Mouse (Mus musculus) limb, embryonic 10.5 days (tissue): ENCODE results near the gene Igfbpl1. TPM values are rescaled to one million over a fixed set of nuclear protein-coding genes. Genes with fewer than 3 reads are reported as not detected.

ENCODE experiments used
- DNase-seq: peaks from one replicate; pipeline ENCODE4 v3.0.0-alpha.2; 2017; ENCODE audit warnings: low spot score
- H3K27ac ChIP-seq: fragments of 300-500 bp; sonication (generic); 2 replicates; pipeline ENCODE4 v1.5.1; 2016; ENCODE audit warnings: mild to moderate bottlenecking
- H3K27me3 ChIP-seq: fragments of 300-500 bp; sonication (generic); 2 replicates; pipeline ENCODE4 v1.6.1; 2016; ENCODE audit warnings: low read depth, mild to moderate bottlenecking; ENCODE audit not compliant: poor library complexity, severe bottlenecking
- H3K36me3 ChIP-seq: fragments of 300-500 bp; sonication (generic); 2 replicates; pipeline ENCODE4 v1.6.1; 2016; ENCODE audit warnings: mild to moderate bottlenecking, moderate library complexity
- H3K4me1 ChIP-seq: fragments of 300-500 bp; sonication (generic); 2 replicates; pipeline ENCODE4 v1.6.1; 2016
- H3K4me3 ChIP-seq: fragments of 300-500 bp; sonication (generic); 2 replicates; pipeline ENCODE4 v1.5.1; 2016; ENCODE audit warnings: mild to moderate bottlenecking, moderate library complexity
- H3K9me3 ChIP-seq: fragments of 300-500 bp; sonication (generic); replicated peaks from 2 replicates; pipeline ENCODE4 v1.6.1; 2016; ENCODE audit warnings: mild to moderate bottlenecking
- WGBS: fragments of 180-500 bp; shearing (Covaris S2); methylation state at CpG from one replicate; pipeline ENCODE4 v1.1.7; 2016; 5-methylcytosine and 5-hydroxymethylcytosine counted together
- polyA plus RNA-seq: library from polyadenylated mRNA; unstranded; fragments of >200 nt; fragmentation: Nextera tagmentation; extraction: Ambion mirVana; gene quantifications from 2 replicates; pipeline ENCODE4 v1.2.1, GENCODE M21; 2016

The Igfbpl1 gene
- polyA plus RNA-seq = 0.28 and 0.48 TPM in 2 replicates

- no peaks in the 10 kb centered on the region for H3K36me3 ChIP-seq
- H3K27me3 ChIP-seq = peaks cover 93% of the 10 kb centered on the region
- H3K9me3 ChIP-seq = no peaks in the 10 kb centered on the region
- WGBS = 2% methylated on average over 91 of the region's 91 CpGs
- H3K27ac ChIP-seq = peak within 1 kb of the TSS; percentile 5; the same call in 1 of the 2 replicates
- peak; percentile 63 for DNase-seq
- peak within 1 kb of the TSS; percentile 49 for H3K4me3 ChIP-seq
- H3K4me1 ChIP-seq = peaks cover 51% of the 10 kb centered on the region
These were observed at the start of gene Igfbpl1 for GRCm38 (mm10) chr4:45826275-45827040. Gene Igfbpl1 (minus strand): TSS chr4:45826923.

- H3K4me1 ChIP-seq = peaks cover 32% of the 10 kb centered on the region
- H3K27me3 ChIP-seq = no peaks in the 10 kb centered on the region
- no peaks in the 10 kb centered on the region; the same call in 1 of the 2 replicates for H3K9me3 ChIP-seq
- DNase-seq = no peak
- 0 out of 2 replicates have a peak, but pooled peaks cover 5% of the 10 kb centered on the region for H3K36me3 ChIP-seq
- no peak overlapping the region for H3K27ac ChIP-seq
- WGBS = 92% methylated on average over 2 of the region's 2 CpGs
- H3K4me3 ChIP-seq = no peak overlapping the region
These were observed 45.4 kb upstream of the Igfbpl1 start for GRCm38 (mm10) chr4:45872147-45872546.

GRCm38 (mm10) chr4:45869021-45869815, 42.5 kb upstream of the Igfbpl1 start:
- H3K27me3 ChIP-seq = no peaks in the 10 kb centered on the region
- no peaks in the 10 kb centered on the region for H3K36me3 ChIP-seq
- H3K27ac ChIP-seq = peak overlapping the region; percentile 68
- peak; percentile 53 for DNase-seq
- H3K4me1 ChIP-seq = peaks cover 34% of the 10 kb centered on the region
- H3K4me3 ChIP-seq = peak overlapping the region; percentile 14
- 21% methylated on average over 24 of the region's 24 CpGs for WGBS
- H3K9me3 ChIP-seq = no peaks in the 10 kb centered on the region

GRCm38 (mm10) chr4:45867416-45867815, 40.7 kb upstream of the Igfbpl1 start:
- H3K27me3 ChIP-seq = no peaks in the 10 kb centered on the region
- no peaks in the 10 kb centered on the region for H3K36me3 ChIP-seq
- DNase-seq = no peak
- H3K4me1 ChIP-seq = peaks cover 44% of the 10 kb centered on the region
- WGBS = 82% methylated on average over 8 of the region's 8 CpGs
- no peak overlapping the region for H3K27ac ChIP-seq
- H3K4me3 ChIP-seq = no peak overlapping the region
- H3K9me3 ChIP-seq = no peaks in the 10 kb centered on the region

GRCm38 (mm10) chr4:45861160-45861559, 34.4 kb upstream of the Igfbpl1 start:
- DNase-seq = no peak
- H3K9me3 ChIP-seq = no peaks in the 10 kb centered on the region
- H3K36me3 ChIP-seq = no peaks in the 10 kb centered on the region
- 58% methylated on average over 5 of the region's 5 CpGs for WGBS
- H3K4me1 ChIP-seq = peaks cover 28% of the 10 kb centered on the region
- peaks cover 10% of the 10 kb centered on the region; the same call in 1 of the 2 replicates for H3K27me3 ChIP-seq
- H3K4me3 ChIP-seq = no peak overlapping the region
- H3K27ac ChIP-seq = no peak overlapping the region

- H3K36me3 ChIP-seq = no peaks in the 10 kb centered on the region
- WGBS = 52% methylated on average over 19 of the region's 19 CpGs
- no peaks in the 10 kb centered on the region for H3K9me3 ChIP-seq
- DNase-seq = peak; percentile 81
- H3K27ac ChIP-seq = no peak overlapping the region
- peaks cover 19% of the 10 kb centered on the region for H3K4me1 ChIP-seq
- no peak overlapping the region for H3K4me3 ChIP-seq
- peaks cover 32% of the 10 kb centered on the region for H3K27me3 ChIP-seq
These were observed 29.2 kb upstream of the Igfbpl1 start for GRCm38 (mm10) chr4:45855803-45856424.

- no peaks in the 10 kb centered on the region for H3K9me3 ChIP-seq
- peaks cover 39% of the 10 kb centered on the region for H3K4me1 ChIP-seq
- H3K27me3 ChIP-seq = peaks cover 42% of the 10 kb centered on the region
- no peak for DNase-seq
- no peak overlapping the region for H3K4me3 ChIP-seq
- 81% methylated on average over 15 of the region's 15 CpGs for WGBS
- H3K27ac ChIP-seq = no peak overlapping the region
- no peaks in the 10 kb centered on the region for H3K36me3 ChIP-seq
These were observed 26.9 kb upstream of the Igfbpl1 start for GRCm38 (mm10) chr4:45853496-45854246.

- H3K36me3 ChIP-seq = no peaks in the 10 kb centered on the region
- no peak for DNase-seq
- peaks cover 53% of the 10 kb centered on the region for H3K27me3 ChIP-seq
- peaks cover 46% of the 10 kb centered on the region for H3K4me1 ChIP-seq
- no peaks in the 10 kb centered on the region for H3K9me3 ChIP-seq
- no peak overlapping the region for H3K27ac ChIP-seq
- H3K4me3 ChIP-seq = no peak overlapping the region
- 21% methylated on average over 3 of the region's 3 CpGs for WGBS
These were observed 24.9 kb upstream of the Igfbpl1 start for GRCm38 (mm10) chr4:45851640-45852051.

GRCm38 (mm10) chr4:45849419-45849818, 22.7 kb upstream of the Igfbpl1 start:
- 56% methylated on average over 1 of the region's 1 CpGs for WGBS
- Histone ChIP-seq H3K27ac (peak overlapping the region; percentile 75; the same call in 1 of the 2 replicates), H3K4me3 (peak overlapping the region; percentile 37), H3K36me3 (no peaks in the 10 kb centered on the region), H3K9me3 (no peaks in the 10 kb centered on the region), H3K27me3 (peaks cover 57% of the 10 kb centered on the region), H3K4me1 (peaks cover 48% of the 10 kb centered on the region)
- DNase-seq = no peak

- Histone ChIP-seq H3K27ac (peak overlapping the region; percentile 75), H3K27me3 (peaks cover 56% of the 10 kb centered on the region), H3K9me3 (no peaks in the 10 kb centered on the region), H3K4me1 (peaks cover 50% of the 10 kb centered on the region), H3K36me3 (no peaks in the 10 kb centered on the region), H3K4me3 (peak overlapping the region; percentile 37)
- peak; percentile 47 for DNase-seq
- 36% methylated on average over 10 of the region's 10 CpGs for WGBS
These were observed 22.1 kb upstream of the Igfbpl1 start for GRCm38 (mm10) chr4:45848825-45849156.

GRCm38 (mm10) chr4:45848109-45848824, 21.5 kb upstream of the Igfbpl1 start, which contains the start of gene Stra6l:
Gene Stra6l (plus strand): TSS chr4:45848664.
- peak; percentile 76 for DNase-seq
- Histone ChIP-seq H3K4me1 (peaks cover 50% of the 10 kb centered on the region), H3K27ac (peak within 1 kb of the TSS; percentile 75), H3K27me3 (peaks cover 51% of the 10 kb centered on the region), H3K9me3 (no peaks in the 10 kb centered on the region), H3K4me3 (peak within 1 kb of the TSS; percentile 37), H3K36me3 (no peaks in the 10 kb centered on the region)
- 28% methylated on average over 10 of the region's 10 CpGs for WGBS

GRCm38 (mm10) chr4:45846263-45846662, 19.5 kb upstream of the Igfbpl1 start:
- Histone ChIP-seq H3K36me3 (no peaks in the 10 kb centered on the region), H3K4me3 (no peak overlapping the region), H3K9me3 (no peaks in the 10 kb centered on the region), H3K27ac (no peak overlapping the region), H3K4me1 (peaks cover 39% of the 10 kb centered on the region), H3K27me3 (peaks cover 38% of the 10 kb centered on the region)
- no peak for DNase-seq
- WGBS = 90% methylated on average over 2 of the region's 2 CpGs
